Mouse (Mus musculus) midbrain, embryonic 11.5 days (tissue): ENCODE measurements at regions not wholly inside any gene's neighbourhood (a gene's known extent, or its start where the extent isn't known, plus 50 kb on each side); places are given as distances from the start of the nearest gene placed in this dataset.

Experiments
- ATAC-seq: fragments of 200-750 bp; cut with Nextera tagmentation; 2 replicates; pipeline ENCODE4 v1.8.0; 2017; ENCODE audit warnings: moderate TSS enrichment, moderate library complexity; ENCODE audit not compliant: low FRiP score
- DNase-seq: peaks from one replicate; pipeline ENCODE4 v3.0.0; 2015; ENCODE audit warnings: low spot score; ENCODE audit errors: missing footprints
- H3K27ac ChIP-seq: fragments of 300-500 bp; sonication (generic); 2 replicates; pipeline ENCODE4 v1.5.1; 2014; ENCODE audit warnings: low read depth, low read length
- H3K27me3 ChIP-seq: fragments of 300-500 bp; sonication (generic); 2 replicates; pipeline ENCODE4 v1.6.1; 2014; ENCODE audit warnings: mild to moderate bottlenecking, low read length, moderate library complexity, mixed read lengths; ENCODE audit not compliant: control insufficient read depth, insufficient read depth
- H3K36me3 ChIP-seq: fragments of 300-500 bp; sonication (generic); 2 replicates; pipeline ENCODE4 v1.6.1; 2014; ENCODE audit warnings: mild to moderate bottlenecking, low read length, moderate library complexity, mixed read lengths; ENCODE audit not compliant: control insufficient read depth, insufficient read depth
- H3K4me1 ChIP-seq: fragments of 300-500 bp; sonication (generic); 2 replicates; pipeline ENCODE4 v1.6.1; 2014; ENCODE audit warnings: low read length; ENCODE audit not compliant: control insufficient read depth, insufficient read depth
- H3K4me2 ChIP-seq: fragments of 300-500 bp; sonication (generic); 2 replicates; pipeline ENCODE4 v1.6.1; 2014; ENCODE audit warnings: mild to moderate bottlenecking, moderate library complexity
- H3K4me3 ChIP-seq: fragments of 300-500 bp; sonication (generic); 2 replicates; pipeline ENCODE4 v1.5.1; 2014; ENCODE audit warnings: low read depth, low read length
- H3K9ac ChIP-seq: fragments of 300-500 bp; sonication (generic); 2 replicates; pipeline ENCODE4 v1.6.1; 2014; ENCODE audit warnings: low read length
- H3K9me3 ChIP-seq: fragments of 300-500 bp; sonication (generic); 2 replicates; pipeline ENCODE4 v1.6.1; 2016; ENCODE audit warnings: low read length; ENCODE audit not compliant: control insufficient read depth
- WGBS: fragments of 180-500 bp; shearing (Covaris S2); extraction: QIAGEN DNeasy Blood & Tissue Kit; methylation state at CpG from one replicate; pipeline ENCODE4 v1.1.7; 2014; 5-methylcytosine and 5-hydroxymethylcytosine counted together

- no peaks in the 10 kb centered on the region for H3K36me3 ChIP-seq
- H3K27ac ChIP-seq: no peak overlapping the region
- no peaks in the 10 kb centered on the region for H3K27me3 ChIP-seq
- no peaks in the 10 kb centered on the region for H3K9me3 ChIP-seq
- WGBS: 85% methylated on average over 10 of the region's 10 CpGs
- H3K9ac ChIP-seq: no peak overlapping the region
- no peak for ATAC-seq
- DNase-seq: no peak
- no peak overlapping the region for H3K4me2 ChIP-seq
- H3K4me1 ChIP-seq: no peaks in the 10 kb centered on the region
- H3K4me3 ChIP-seq: no peak overlapping the region
These were observed 66.5 kb downstream of the Nmur2 start for GRCm38 (mm10) chr11:55974224-55974875.

DNA sequence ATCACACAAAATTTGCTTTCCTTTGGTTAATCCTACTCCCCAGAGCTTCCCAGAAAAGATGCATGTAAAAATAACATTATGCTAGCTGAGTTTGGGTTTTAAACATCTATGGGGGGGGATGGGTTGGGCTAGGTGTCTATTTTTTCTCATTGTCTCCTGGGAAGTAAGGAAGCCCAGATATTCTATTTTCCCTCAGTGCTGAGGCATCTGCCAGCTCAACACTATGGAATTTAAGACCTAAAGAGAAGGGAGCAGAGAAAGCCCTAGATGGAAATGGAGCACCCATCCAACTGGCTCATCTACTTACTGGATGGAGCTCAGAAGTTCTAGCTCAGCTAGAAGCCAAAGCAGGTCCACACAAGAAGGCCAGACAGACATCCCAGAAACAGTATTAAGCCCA is 74.2 kb downstream of the Nmur2 start:
- no peaks in the 10 kb centered on the region for H3K36me3 ChIP-seq
- H3K27ac ChIP-seq: no peak overlapping the region
- no peak for DNase-seq
- H3K4me3 ChIP-seq: no peak overlapping the region
- H3K4me1 ChIP-seq: no peaks in the 10 kb centered on the region
- H3K9me3 ChIP-seq: no peaks in the 10 kb centered on the region
- H3K9ac ChIP-seq: no peak overlapping the region
- no peaks in the 10 kb centered on the region for H3K27me3 ChIP-seq
- ATAC-seq: no peak
- H3K4me2 ChIP-seq: no peak overlapping the region

DNA sequence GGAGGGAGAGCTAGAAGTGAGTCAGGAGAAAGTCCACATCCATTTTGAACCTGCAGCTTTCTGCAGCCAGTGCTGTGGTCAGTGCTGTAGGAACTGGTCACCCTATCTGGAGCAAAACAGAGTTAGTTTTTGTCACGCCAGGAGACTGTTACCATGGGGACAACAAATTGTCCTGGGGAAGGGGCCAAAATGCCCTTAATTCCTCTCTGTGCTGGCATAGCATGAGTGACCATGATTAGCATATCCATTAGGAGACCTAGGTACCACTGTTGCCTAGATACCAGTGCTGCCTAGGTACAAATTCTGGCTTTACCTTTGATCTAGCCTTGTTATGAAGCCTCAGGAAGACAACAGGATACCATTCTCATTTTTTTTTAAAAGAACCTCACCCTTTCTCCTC is 82.4 kb downstream of the Nmur2 start:
- no peak for ATAC-seq
- no peak for DNase-seq
- H3K27ac ChIP-seq: no peak overlapping the region
- 11% methylated on average over 1 of the region's 1 CpGs for WGBS
- no peaks in the 10 kb centered on the region for H3K36me3 ChIP-seq
- H3K4me1 ChIP-seq: no peaks in the 10 kb centered on the region
- no peaks in the 10 kb centered on the region for H3K9me3 ChIP-seq
- H3K4me2 ChIP-seq: no peak overlapping the region
- H3K4me3 ChIP-seq: no peak overlapping the region
- no peaks in the 10 kb centered on the region for H3K27me3 ChIP-seq
- no peak overlapping the region for H3K9ac ChIP-seq

DNA sequence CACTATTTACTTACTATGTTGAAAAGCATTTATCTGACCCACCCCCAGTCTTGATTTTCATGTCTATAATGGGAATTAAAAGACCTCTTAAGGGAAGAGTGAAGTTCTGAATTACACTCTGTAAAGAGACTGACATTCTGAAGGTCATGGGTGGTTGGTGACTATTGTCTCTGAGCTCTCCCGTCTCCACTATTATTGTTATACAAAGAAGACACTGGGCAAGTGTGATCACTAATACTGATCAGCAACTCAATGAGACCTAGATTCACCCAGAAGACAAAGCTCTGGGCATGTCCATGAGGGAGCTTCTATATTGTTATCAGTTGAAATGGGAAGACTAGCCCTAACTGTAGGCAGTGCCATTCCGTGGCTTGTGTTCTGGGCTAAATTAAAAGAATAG is 83.5 kb downstream of the Nmur2 start:
- no peak for ATAC-seq
- WGBS: 50% methylated on average over 2 of the region's 2 CpGs
- no peak overlapping the region for H3K4me2 ChIP-seq

GRCm38 (mm10) chr11:55953696-55954095 is 87.1 kb downstream of the Nmur2 start:
- H3K27ac ChIP-seq: no peak overlapping the region
- 26% methylated on average over 2 of the region's 2 CpGs for WGBS

More for the DNA sequence above, 83.5 kb downstream of the Nmur2 start:
- DNase-seq: no peak
- Histone ChIP-seq H3K4me3 (no peak overlapping the region), H3K27me3 (no peaks in the 10 kb centered on the region), H3K27ac (no peak overlapping the region), H3K4me1 (no peaks in the 10 kb centered on the region), H3K9ac (no peak overlapping the region), H3K9me3 (no peaks in the 10 kb centered on the region), H3K36me3 (no peaks in the 10 kb centered on the region)

DNA sequence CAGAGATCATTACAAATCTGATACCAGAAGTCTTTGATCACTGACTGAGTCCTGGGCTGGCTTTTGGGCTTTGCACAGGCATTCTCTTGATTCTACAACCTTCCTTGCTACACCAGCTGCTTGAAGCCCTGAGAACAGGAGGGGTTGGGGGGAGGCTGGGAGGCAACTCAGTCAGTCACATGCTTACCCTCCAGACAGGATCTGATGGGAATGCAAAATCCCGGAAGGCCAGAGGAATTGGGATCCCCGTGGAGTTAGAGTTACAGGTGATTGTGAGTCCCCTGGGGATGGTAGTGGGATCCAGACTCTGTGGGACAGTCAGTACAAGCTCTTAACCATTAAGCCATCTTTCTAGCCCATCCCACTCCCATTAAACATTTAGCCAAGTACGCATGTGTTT is 91.2 kb downstream of the Nmur2 start:
- Histone ChIP-seq H3K27me3 (no peaks in the 10 kb centered on the region), H3K4me3 (no peak overlapping the region), H3K4me2 (no peak overlapping the region), H3K36me3 (no peaks in the 10 kb centered on the region), H3K27ac (no peak overlapping the region), H3K9me3 (no peaks in the 10 kb centered on the region), H3K9ac (no peak overlapping the region), H3K4me1 (no peaks in the 10 kb centered on the region)
- DNase-seq: no peak
- no peak for ATAC-seq
- 81% methylated on average over 3 of the region's 3 CpGs for WGBS

More at GRCm38 (mm10) chr11:55953696-55954095, 87.1 kb downstream of the Nmur2 start:
- Histone ChIP-seq H3K9me3 (no peaks in the 10 kb centered on the region), H3K9ac (no peak overlapping the region), H3K4me3 (no peak overlapping the region), H3K4me2 (no peak overlapping the region), H3K36me3 (no peaks in the 10 kb centered on the region), H3K27me3 (no peaks in the 10 kb centered on the region), H3K4me1 (no peaks in the 10 kb centered on the region)
- ATAC-seq (no peak), DNase-seq (no peak)

GRCm38 (mm10) chr11:55946629-55947240 is 94.1 kb downstream of the Nmur2 start:
- Histone ChIP-seq H3K9ac (no peak overlapping the region), H3K27ac (no peak overlapping the region), H3K4me2 (no peak overlapping the region), H3K27me3 (no peaks in the 10 kb centered on the region), H3K36me3 (no peaks in the 10 kb centered on the region), H3K4me1 (no peaks in the 10 kb centered on the region), H3K9me3 (no peaks in the 10 kb centered on the region), H3K4me3 (no peak overlapping the region)
- DNase-seq (no peak), ATAC-seq (no peak)
- WGBS: 46% methylated on average over 9 of the region's 9 CpGs

DNA sequence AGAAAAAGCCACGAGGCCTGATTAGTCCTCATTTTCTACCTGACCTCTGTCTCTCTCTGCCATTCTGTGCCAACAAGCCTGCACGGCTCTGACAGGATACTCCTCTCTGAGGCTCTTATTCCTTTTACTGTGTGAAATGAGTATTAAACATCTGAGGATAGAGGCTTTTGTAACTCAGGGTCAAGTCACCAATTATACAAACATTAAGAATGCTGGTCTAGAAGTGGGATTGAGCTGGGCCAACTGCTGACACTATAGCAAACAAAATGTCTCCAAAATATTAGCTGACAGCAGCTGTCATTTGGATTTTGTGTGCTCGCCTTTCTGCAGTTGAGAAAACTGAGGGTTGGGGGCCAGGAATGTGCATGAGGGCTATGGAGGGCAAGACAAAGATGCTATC is 94.8 kb downstream of the Nmur2 start:
- no peaks in the 10 kb centered on the region for H3K9me3 ChIP-seq
- ATAC-seq (no peak), DNase-seq (no peak)
- H3K36me3 ChIP-seq: no peaks in the 10 kb centered on the region
- no peak overlapping the region for H3K4me2 ChIP-seq
- no peak overlapping the region for H3K9ac ChIP-seq
- H3K4me3 ChIP-seq: no peak overlapping the region
- H3K27me3 ChIP-seq: no peaks in the 10 kb centered on the region
- no peaks in the 10 kb centered on the region for H3K4me1 ChIP-seq
- no peak overlapping the region for H3K27ac ChIP-seq
- 69% methylated on average over 3 of the region's 3 CpGs for WGBS

- no peak for ATAC-seq
- Histone ChIP-seq H3K27ac (no peak overlapping the region), H3K9ac (no peak overlapping the region), H3K4me1 (no peaks in the 10 kb centered on the region), H3K36me3 (no peaks in the 10 kb centered on the region), H3K4me3 (no peak overlapping the region), H3K27me3 (no peaks in the 10 kb centered on the region), H3K9me3 (no peaks in the 10 kb centered on the region), H3K4me2 (no peak overlapping the region)
- WGBS: 89% methylated on average over 2 of the region's 2 CpGs
- no peak for DNase-seq
These were observed 100.8 kb downstream of the Nmur2 start for GRCm38 (mm10) chr11:55939983-55940382.
